Mouse (Mus musculus) intestine, postnatal 0 days (tissue): Measurements from ENCODE around the gene Ccdc96. TPM values are rescaled to one million over a fixed set of nuclear protein-coding genes. Genes with fewer than 3 reads are reported as not detected.

Experiments used
- ATAC-seq: fragments of 200-750 bp; cut with Nextera tagmentation; 2 replicates; pipeline ENCODE4 v1.8.0; 2017; ENCODE audit warnings: mild to moderate bottlenecking, moderate TSS enrichment, moderate library complexity
- H3K27ac ChIP-seq: fragments of 300-500 bp; sonication (generic); 2 replicates; pipeline ENCODE4 v1.5.1; 2014; ENCODE audit warnings: mild to moderate bottlenecking, low read depth, low read length, moderate library complexity
- H3K27me3 ChIP-seq: fragments of 300-500 bp; sonication (generic); replicated peaks from 2 replicates; pipeline ENCODE4 v1.6.1; 2014; ENCODE audit warnings: low read length, mixed read lengths; ENCODE audit not compliant: control insufficient read depth, insufficient read depth
- H3K36me3 ChIP-seq: fragments of 300-500 bp; sonication (generic); 2 replicates; pipeline ENCODE4 v1.6.1; 2014; ENCODE audit warnings: mild to moderate bottlenecking, moderate library complexity; ENCODE audit not compliant: control insufficient read depth, insufficient read depth
- H3K4me1 ChIP-seq: fragments of 300-500 bp; sonication (generic); replicated peaks from 2 replicates; pipeline ENCODE4 v1.6.1; 2014; ENCODE audit warnings: antibody characterized with exemption, low read length, mixed read lengths; ENCODE audit not compliant: control insufficient read depth, insufficient read depth
- H3K4me2 ChIP-seq: fragments of 300-500 bp; sonication (generic); replicated peaks from 2 replicates; pipeline ENCODE4 v1.6.1; 2014; ENCODE audit warnings: low read depth, mild to moderate bottlenecking, moderate library complexity
- H3K4me3 ChIP-seq: fragments of 300-500 bp; sonication (generic); 2 replicates; pipeline ENCODE4 v1.5.1; 2014; ENCODE audit warnings: low read depth, low read length
- H3K9ac ChIP-seq: fragments of 300-500 bp; sonication (generic); 2 replicates; pipeline ENCODE4 v1.6.1; 2014; ENCODE audit warnings: mild to moderate bottlenecking, low read depth, low read length
- H3K9me3 ChIP-seq: fragments of 300-500 bp; sonication (generic); 2 replicates; pipeline ENCODE4 v1.6.1; 2016; ENCODE audit warnings: mixed run types; ENCODE audit not compliant: control insufficient read depth
- CTCF ChIP-seq: sonication (generic); IDR thresholded peaks from 2 replicates; pipeline ENCODE4 v1.5.1; 2016; ENCODE audit warnings: low read depth, mild to moderate bottlenecking, control low read depth, antibody characterized with exemption, moderate library complexity
- WGBS: fragments of 180-500 bp; shearing (Covaris S2); extraction: QIAGEN DNeasy Blood & Tissue Kit; methylation state at CpG from one replicate; pipeline ENCODE4 v1.1.7; 2014; 5-methylcytosine and 5-hydroxymethylcytosine counted together
- polyA plus RNA-seq: library from polyadenylated mRNA; unstranded; fragments of >200 nt; fragmentation: Nextera tagmentation; extraction: Ambion mirVana; gene quantifications from 2 replicates; pipeline ENCODE4 v1.2.1, GENCODE M21; 2015

Gene Ccdc96
- 0.20 and 0.22 TPM in 2 replicates for polyA plus RNA-seq

DNA sequence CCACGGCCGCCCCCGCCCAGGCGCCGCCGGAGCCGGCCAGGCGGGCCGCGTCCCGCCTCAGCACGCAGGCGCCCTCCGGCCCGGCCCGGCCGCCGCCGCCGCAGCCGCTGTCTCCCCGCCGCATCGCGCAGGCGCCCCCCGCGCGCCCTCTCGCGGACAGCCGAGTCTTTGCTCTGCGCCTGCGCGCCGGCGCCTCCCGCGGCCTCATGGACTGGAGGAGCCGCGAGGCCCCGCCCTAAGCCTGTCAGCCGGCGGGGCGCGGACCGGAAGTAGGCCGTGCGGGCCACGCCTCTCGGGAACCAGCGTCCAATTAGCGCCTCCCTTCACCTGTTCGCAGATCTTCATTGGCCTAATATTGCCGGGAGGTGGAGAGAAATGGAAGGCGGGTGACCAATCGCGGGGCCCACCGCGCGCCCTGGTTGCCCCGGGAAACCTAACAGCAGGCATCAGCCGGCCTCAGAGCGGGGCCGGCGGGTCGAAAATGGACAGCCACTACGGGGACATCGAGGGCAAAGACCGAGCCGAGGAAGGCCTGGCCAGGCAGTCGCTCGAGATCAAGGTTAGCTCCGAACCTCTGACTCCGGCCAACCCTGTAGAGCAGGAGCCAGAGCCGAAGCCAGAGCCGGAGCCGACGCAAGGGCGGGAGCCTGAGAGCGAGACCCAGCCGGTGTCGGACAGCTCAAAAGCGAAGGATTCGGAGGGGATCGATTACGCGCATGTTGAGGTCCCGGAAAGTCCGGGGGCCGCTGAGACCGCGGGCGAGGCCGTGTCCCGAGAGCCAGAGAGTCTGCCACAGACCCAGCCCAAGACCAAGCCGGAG is at the start of gene Ccdc96, which contains the start of gene Tada2b:
Gene Ccdc96, plus strand, starts transcription at position 418 of the 820 bp plus-strand sequence.
Gene Tada2b, minus strand, starts transcription at position 115 of the 820 bp plus-strand sequence.
- Histone ChIP-seq H3K27ac (peak within 1 kb of the TSS; percentile 64), H3K27me3 (no peaks in the 10 kb centered on the region), H3K9me3 (no peaks in the 10 kb centered on the region), H3K4me2 (peak within 1 kb of the TSS; percentile 92), H3K9ac (peak within 1 kb of the TSS; percentile 82), H3K4me3 (peak within 1 kb of the TSS; percentile 83), H3K36me3 (no peaks in the 10 kb centered on the region), H3K4me1 (peaks cover 9% of the 10 kb centered on the region; the same call in 1 of the 2 replicates)
- ATAC-seq: peak; percentile 99
- peak; percentile 75 for TF ChIP-seq CTCF
- WGBS: under 1% methylated on average over 93 of the region's 97 CpGs

- Histone ChIP-seq H3K4me1 (no peaks in the 10 kb centered on the region), H3K27ac (no peak overlapping the region), H3K27me3 (no peaks in the 10 kb centered on the region), H3K9me3 (no peaks in the 10 kb centered on the region), H3K4me2 (no peak overlapping the region), H3K36me3 (no peaks in the 10 kb centered on the region), H3K4me3 (no peak overlapping the region), H3K9ac (no peak overlapping the region)
- 65% methylated on average over 4 of the region's 4 CpGs for WGBS
- TF ChIP-seq CTCF: no peak
- ATAC-seq: no peak
Observed at GRCm38 (mm10) chr5:36436858-36437257, 47.5 kb upstream of the Ccdc96 start.

DNA sequence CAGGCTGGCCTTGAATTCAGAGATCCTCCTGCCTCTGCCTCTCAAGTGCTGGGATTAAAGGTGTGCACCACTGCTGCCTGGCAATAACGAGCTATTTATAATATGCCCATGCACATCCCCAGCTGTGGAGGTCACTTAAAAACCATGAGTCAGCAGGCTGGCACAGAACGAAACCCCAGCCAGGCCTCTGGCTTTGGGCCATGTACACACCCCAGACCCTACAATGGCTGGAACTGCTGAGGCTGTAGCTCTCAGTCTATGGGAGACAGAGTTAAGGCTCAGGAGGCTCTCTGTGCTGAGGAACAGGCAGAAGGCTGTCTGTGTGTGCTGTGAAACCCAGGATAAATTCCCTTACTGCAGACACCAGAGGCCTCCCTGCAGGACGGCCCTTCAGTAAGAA is 43.6 kb upstream of the Ccdc96 start:
- no peak overlapping the region for H3K27ac ChIP-seq
- no peak for TF ChIP-seq CTCF
- H3K9ac ChIP-seq: no peak overlapping the region
- ATAC-seq: no peak
- 62% methylated on average over 3 of the region's 3 CpGs for WGBS
- H3K4me2 ChIP-seq: no peak overlapping the region
- H3K4me3 ChIP-seq: no peak overlapping the region
- no peaks in the 10 kb centered on the region for H3K36me3 ChIP-seq
- H3K4me1 ChIP-seq: no peaks in the 10 kb centered on the region
- H3K27me3 ChIP-seq: 0 out of 2 replicates have a peak, but pooled peaks cover 2% of the 10 kb centered on the region
- H3K9me3 ChIP-seq: no peaks in the 10 kb centered on the region

DNA sequence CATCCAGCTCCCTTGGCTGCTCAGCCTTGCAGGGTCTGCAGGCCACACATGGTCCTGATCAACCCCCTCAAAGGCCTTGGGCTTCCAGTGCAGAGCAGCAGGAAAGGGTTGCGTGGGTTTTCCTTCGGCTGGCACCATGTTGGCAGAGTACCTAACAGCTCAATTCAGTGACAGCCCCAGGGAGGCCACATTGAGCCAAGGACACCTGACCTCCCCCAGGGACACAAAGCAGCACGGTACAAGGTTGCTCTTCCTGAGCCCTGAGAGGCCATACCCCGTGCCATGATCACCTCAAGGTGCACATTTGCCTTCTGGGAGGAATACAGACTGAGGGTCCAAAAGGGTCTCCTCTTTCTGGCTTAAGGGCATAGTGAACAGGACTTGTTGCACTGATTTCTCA is 39.8 kb upstream of the Ccdc96 start:
- Histone ChIP-seq H3K36me3 (no peaks in the 10 kb centered on the region), H3K9ac (no peak overlapping the region), H3K27ac (no peak overlapping the region), H3K9me3 (no peaks in the 10 kb centered on the region), H3K4me2 (no peak overlapping the region), H3K4me3 (no peak overlapping the region), H3K27me3 (0 out of 2 replicates have a peak, but pooled peaks cover 2% of the 10 kb centered on the region), H3K4me1 (no peaks in the 10 kb centered on the region)
- WGBS: 56% methylated on average over 4 of the region's 4 CpGs
- ATAC-seq: no peak
- TF ChIP-seq CTCF: no peak

DNA sequence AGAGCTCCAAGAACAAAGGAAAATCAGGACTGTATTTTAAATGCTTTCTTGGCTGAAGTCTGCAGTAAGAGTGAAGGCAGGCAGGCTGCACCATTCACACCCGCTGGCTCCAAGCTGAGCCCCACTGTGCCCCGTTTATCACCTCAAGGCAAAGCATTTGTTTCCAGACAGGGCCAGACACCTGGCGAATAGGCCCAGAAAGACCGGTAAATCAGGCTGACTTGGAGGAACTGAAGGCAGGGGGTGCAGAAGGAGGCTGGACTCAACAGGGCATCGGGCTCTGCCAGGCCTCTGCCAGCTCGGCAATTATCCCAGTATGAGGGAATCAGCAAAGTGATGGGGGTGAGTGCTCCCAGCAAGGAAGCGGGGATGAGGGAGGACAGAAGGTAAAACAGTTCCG is 39.4 kb upstream of the Ccdc96 start:
- WGBS: 32% methylated on average over 8 of the region's 8 CpGs
- Histone ChIP-seq H3K9me3 (no peaks in the 10 kb centered on the region), H3K4me3 (no peak overlapping the region), H3K36me3 (no peaks in the 10 kb centered on the region), H3K4me1 (no peaks in the 10 kb centered on the region), H3K27ac (no peak overlapping the region), H3K27me3 (0 out of 2 replicates have a peak, but pooled peaks cover 2% of the 10 kb centered on the region), H3K4me2 (no peak overlapping the region), H3K9ac (no peak overlapping the region)
- no peak for ATAC-seq
- TF ChIP-seq CTCF: no peak

GRCm38 (mm10) chr5:36446166-36446890 is 38.1 kb upstream of the Ccdc96 start:
- Histone ChIP-seq H3K27me3 (0 out of 2 replicates have a peak, but pooled peaks cover 2% of the 10 kb centered on the region), H3K36me3 (no peaks in the 10 kb centered on the region), H3K4me1 (no peaks in the 10 kb centered on the region), H3K9ac (no peak overlapping the region), H3K4me3 (no peak overlapping the region), H3K9me3 (no peaks in the 10 kb centered on the region), H3K27ac (no peak overlapping the region), H3K4me2 (no peak overlapping the region)
- ATAC-seq: no peak
- TF ChIP-seq CTCF: no peak
- WGBS: 45% methylated on average over 9 of the region's 9 CpGs
